Mouse (Mus musculus) frontal cortex, postnatal 36 days (tissue): ENCODE measurements at regions not wholly inside any gene's neighbourhood (a gene's known extent, or its start where the extent isn't known, plus 50 kb on each side); places are given as distances from the start of the nearest gene placed in this dataset.
A peak's percentile ranks its signal among the peaks of the same experiment; 100 is the strongest.

Experiments
- DNase-seq, 2 experiments: peaks; one replicate each; pipeline ENCODE4 v3.0.0; 2022; ENCODE audit warnings: low spot score in 2 of 2

DNA sequence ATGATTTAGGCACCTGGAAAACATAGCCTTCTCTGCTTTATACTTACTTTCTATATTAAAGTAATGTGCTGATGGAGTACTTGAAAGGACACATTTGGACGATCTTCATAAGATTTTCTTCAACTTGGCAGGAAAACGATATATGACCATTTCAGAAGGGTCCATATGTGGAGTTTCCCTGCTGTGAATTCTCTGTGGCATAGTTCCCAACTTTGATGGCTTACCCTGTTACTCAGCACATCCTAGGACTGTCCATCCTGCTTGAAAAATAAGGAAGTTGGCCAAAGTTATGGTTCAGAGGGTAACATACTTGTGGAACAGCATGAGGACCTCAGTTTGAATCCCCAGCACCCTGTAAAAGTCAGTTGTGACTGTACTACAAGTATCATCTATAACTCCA lies 109.2 kb upstream of the Pbx1 start:
- DNase-seq = no peak

DNA sequence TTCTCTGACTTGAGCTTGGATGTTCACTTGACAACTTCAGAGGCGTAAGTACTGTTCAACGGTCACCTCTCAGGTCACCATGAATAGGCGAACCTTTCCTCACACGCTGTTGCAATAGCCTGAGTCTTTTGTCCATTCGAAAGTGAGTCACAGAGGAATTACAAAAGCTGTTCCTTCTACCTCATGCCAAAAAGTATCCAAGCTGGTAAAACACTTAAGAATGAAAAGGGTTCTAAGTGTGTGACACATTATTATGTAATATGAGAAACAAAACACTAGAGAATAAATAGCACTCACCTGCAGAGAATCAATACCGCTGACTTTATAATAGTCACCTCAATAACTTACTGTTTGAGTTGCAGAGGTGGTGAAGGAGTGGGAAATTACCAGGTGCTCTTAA lies 86.0 kb upstream of the Pbx1 start:
- DNase-seq = no peak

- DNase-seq = no peak
Measured at GRCm38 (mm10) chr1:168506326-168506725, 74.3 kb upstream of the Pbx1 start.

DNA sequence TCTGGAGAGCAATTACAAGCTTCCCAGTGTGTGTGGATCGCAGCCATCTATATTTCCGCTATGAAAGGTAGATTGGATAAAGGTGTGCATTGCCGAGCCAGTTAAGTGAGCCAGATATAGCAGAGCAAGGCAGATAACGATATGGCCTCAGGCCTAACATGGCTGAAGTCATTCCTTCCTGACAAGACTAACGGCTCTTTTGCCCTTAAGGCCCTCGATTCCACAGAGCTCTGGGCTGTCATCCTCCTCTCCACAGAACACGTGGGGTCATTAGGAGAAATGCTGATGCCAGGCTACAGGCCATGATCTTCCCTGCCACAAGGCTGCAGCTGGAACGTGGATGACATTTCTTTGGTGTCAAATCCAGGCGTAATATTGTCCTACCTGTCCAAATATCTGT lies 72.7 kb upstream of the Pbx1 start:
- no peak for DNase-seq

- DNase-seq = no peak
Measured at GRCm38 (mm10) chr1:168502266-168502665, 70.2 kb upstream of the Pbx1 start.

- DNase-seq = no peak
Measured at GRCm38 (mm10) chr1:168501375-168502169, 69.5 kb upstream of the Pbx1 start.

DNA sequence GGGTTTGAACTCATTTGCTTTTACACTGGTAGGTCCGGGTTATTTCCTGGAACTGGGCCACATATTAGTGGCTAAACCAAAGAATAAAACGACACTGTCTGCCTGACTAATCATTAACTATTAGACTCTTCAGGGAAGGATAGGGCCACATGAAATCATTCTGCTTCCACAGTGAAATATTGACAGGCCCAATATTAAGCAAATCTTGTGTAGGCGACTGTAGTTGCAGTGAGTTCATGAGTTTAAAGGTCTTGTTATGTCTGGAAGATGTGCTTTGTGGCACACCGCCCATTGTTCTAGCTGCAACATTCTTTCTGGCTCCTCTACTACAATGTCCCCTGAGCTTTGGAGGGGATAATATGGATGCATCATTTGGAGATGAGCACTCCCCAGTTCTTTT lies 65.7 kb upstream of the Pbx1 start:
- no peak for DNase-seq

- DNase-seq = peak; percentile 17 to 25
Measured at GRCm38 (mm10) chr1:168495687-168496527, 63.8 kb upstream of the Pbx1 start.

- no peak for DNase-seq
Measured at GRCm38 (mm10) chr1:168487492-168487891, 55.4 kb upstream of the Pbx1 start.

DNA sequence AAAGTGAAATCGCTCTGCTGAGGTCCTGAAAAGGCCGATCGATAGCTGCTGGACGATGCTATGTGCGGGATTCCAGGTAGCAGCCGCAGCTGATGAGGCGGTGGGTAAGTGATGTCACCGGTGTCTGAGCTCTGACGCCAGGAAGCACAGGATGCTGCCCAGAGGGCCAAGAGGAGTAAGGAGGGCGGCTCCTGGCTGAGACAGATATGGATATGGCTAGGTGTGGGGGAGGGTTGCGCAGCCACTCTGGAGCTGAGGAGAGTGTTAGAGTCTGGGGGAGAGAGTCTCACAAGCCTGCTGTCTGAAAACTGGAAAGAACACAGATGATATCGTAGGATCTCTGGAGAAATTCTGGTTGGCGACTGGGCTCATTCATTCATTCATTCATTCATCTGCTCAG lies 51.6 kb upstream of the Pbx1 start:
- no peak for DNase-seq
